Mouse (Mus musculus) midbrain, embryonic 13.5 days (tissue): ENCODE results near the gene Tfip11. TPM values are rescaled to one million over a fixed set of nuclear protein-coding genes. Genes with fewer than 3 reads are reported as not detected.

Experiments used
- ATAC-seq: fragments of 200-750 bp; cut with Nextera tagmentation; 2 replicates; pipeline ENCODE4 v1.8.0; 2017; ENCODE audit warnings: mild to moderate bottlenecking, moderate TSS enrichment, moderate library complexity
- H3K27ac ChIP-seq: fragments of 300-500 bp; sonication (generic); 2 replicates; pipeline ENCODE4 v1.5.1; 2015; ENCODE audit warnings: inconsistent platforms, mild to moderate bottlenecking, moderate library complexity
- H3K27me3 ChIP-seq: fragments of 300-500 bp; sonication (generic); 2 replicates; pipeline ENCODE4 v1.6.1; 2015; ENCODE audit warnings: mild to moderate bottlenecking, inconsistent platforms
- H3K36me3 ChIP-seq: fragments of 300-500 bp; sonication (generic); 2 replicates; pipeline ENCODE4 v1.6.1; 2015; ENCODE audit warnings: mild to moderate bottlenecking, inconsistent platforms
- H3K4me1 ChIP-seq: fragments of 300-500 bp; sonication (generic); replicated peaks from 2 replicates; pipeline ENCODE4 v1.6.1; 2015; ENCODE audit warnings: inconsistent platforms
- H3K4me2 ChIP-seq: fragments of 300-500 bp; sonication (generic); replicated peaks from 2 replicates; pipeline ENCODE4 v1.6.1; 2015; ENCODE audit warnings: moderate library complexity, mild to moderate bottlenecking, inconsistent platforms
- H3K4me3 ChIP-seq: fragments of 300-500 bp; sonication (generic); replicated peaks from 2 replicates; pipeline ENCODE4 v1.5.1; 2015; ENCODE audit warnings: mild to moderate bottlenecking, inconsistent platforms
- H3K9ac ChIP-seq: fragments of 300-500 bp; sonication (generic); replicated peaks from 2 replicates; pipeline ENCODE4 v1.6.1; 2015; ENCODE audit warnings: mild to moderate bottlenecking, inconsistent platforms
- H3K9me3 ChIP-seq: fragments of 300-500 bp; sonication (generic); 2 replicates; pipeline ENCODE4 v1.6.1; 2016; ENCODE audit warnings: mild to moderate bottlenecking, inconsistent platforms
- WGBS: fragments of 180-500 bp; shearing (Covaris S2); methylation state at CpG from one replicate; pipeline ENCODE4 v1.1.7; 2015; 5-methylcytosine and 5-hydroxymethylcytosine counted together
- polyA plus RNA-seq: library from polyadenylated mRNA; unstranded; fragments of >200 nt; fragmentation: Nextera tagmentation; extraction: Ambion mirVana; gene quantifications from 2 replicates; pipeline ENCODE4 v1.2.1, GENCODE M21; 2015

The Tfip11 gene
- polyA plus RNA-seq, 1 experiment from 2014 or later = 36.3 TPM

DNA sequence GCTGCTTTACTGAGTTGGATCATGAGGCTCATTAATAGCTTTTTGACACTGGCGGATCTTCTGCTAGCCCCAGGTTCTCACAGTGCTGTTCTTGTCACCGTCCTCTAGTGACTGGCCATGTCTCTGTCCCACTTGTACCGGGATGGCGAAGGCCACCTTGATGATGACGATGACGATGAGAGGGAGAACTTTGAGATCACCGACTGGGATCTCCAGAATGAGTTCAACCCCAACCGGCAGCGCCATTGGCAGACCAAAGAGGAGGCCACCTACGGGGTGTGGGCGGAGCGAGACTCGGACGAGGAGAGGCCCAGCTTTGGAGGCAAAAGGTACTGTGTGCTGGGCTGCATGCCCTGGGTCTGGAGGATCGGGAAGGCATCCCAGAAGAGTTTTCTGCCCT lies 1.7 kb downstream of the Tfip11 start:
- Histone ChIP-seq H3K4me3 (peak overlapping the region; percentile 97; the same call in 1 of the 2 replicates), H3K9ac (no peak overlapping the region), H3K9me3 (no peaks in the 10 kb centered on the region), H3K27ac (no peak overlapping the region), H3K4me1 (peaks cover 26% of the 10 kb centered on the region), H3K4me2 (no peak overlapping the region), H3K36me3 (peaks cover 54% of the 10 kb centered on the region), H3K27me3 (peaks cover 4% of the 10 kb centered on the region; the same call in 1 of the 2 replicates)
- 95% methylated on average over 15 of the region's 15 CpGs for WGBS
- ATAC-seq = no peak

DNA sequence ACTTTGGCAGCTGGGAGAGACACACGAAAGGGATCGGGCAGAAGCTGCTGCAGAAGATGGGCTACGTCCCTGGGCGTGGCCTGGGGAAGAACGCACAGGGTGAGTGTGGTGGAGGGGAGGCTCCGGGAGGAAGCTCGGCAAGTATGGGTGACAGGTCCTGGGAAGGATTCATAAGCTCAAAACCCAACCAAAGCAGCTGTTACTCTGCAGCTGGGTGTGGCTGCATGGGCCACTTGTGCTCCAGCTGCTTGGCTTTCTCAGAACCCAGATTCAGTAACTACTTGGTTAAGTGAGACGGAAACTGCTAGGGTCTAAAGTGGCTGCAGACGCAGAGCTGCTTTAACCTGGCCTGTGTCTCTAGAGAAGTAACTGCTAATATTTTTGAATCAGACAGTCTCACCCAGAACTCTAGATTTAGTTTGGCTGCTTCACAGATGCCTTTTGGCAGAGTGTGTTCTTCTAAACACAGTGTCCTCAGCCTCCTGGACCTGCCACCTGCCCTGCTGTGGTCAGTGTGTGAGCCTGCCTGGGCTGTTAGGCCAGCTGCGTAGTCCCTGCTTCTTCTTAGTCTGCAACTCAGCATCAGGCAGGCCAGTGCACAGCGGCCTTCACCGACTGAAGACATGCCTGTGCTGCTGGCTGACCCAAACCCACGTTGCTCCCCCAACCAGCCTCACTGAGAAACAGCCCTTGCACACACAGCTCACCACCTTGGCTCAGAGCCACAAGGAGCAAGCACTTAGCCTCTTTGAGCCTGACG lies 3.8 kb downstream of the Tfip11 start:
- 94% methylated on average over 14 of the region's 14 CpGs for WGBS
- no peaks in the 10 kb centered on the region for H3K9me3 ChIP-seq
- no peak overlapping the region for H3K4me3 ChIP-seq
- no peak overlapping the region for H3K27ac ChIP-seq
- H3K4me2 ChIP-seq = no peak overlapping the region
- no peak overlapping the region for H3K9ac ChIP-seq
- no peak for ATAC-seq
- H3K27me3 ChIP-seq = no peaks in the 10 kb centered on the region
- peaks cover 25% of the 10 kb centered on the region for H3K4me1 ChIP-seq
- H3K36me3 ChIP-seq = peaks cover 75% of the 10 kb centered on the region

DNA sequence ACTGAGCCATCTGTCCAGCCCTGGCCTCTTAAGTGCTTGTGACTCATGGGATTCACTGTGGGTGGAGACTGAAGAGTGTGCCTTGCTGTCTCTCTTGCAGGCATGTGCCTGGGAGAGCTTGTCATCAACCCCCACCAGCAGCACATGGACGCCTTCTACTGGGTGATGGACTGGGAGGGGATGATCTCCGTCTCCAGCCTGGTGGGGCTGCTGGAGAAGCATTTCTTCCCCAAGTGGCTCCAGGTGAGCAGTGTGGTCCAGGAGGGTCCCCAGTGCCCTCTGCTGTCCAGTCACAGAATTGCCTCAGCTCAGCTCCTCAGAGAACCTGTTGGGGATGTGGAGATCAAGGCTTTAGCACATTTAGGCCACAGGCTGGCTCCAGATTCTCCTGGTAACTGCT lies 9.3 kb downstream of the Tfip11 start:
- no peak overlapping the region for H3K4me3 ChIP-seq
- H3K36me3 ChIP-seq = peaks cover 95% of the 10 kb centered on the region
- no peaks in the 10 kb centered on the region for H3K9me3 ChIP-seq
- no peaks in the 10 kb centered on the region for H3K27me3 ChIP-seq
- no peak overlapping the region for H3K27ac ChIP-seq
- no peak overlapping the region for H3K9ac ChIP-seq
- no peak overlapping the region for H3K4me2 ChIP-seq
- WGBS = 28% methylated on average over 2 of the region's 2 CpGs
- ATAC-seq = peak; percentile 34
- no peaks in the 10 kb centered on the region for H3K4me1 ChIP-seq

DNA sequence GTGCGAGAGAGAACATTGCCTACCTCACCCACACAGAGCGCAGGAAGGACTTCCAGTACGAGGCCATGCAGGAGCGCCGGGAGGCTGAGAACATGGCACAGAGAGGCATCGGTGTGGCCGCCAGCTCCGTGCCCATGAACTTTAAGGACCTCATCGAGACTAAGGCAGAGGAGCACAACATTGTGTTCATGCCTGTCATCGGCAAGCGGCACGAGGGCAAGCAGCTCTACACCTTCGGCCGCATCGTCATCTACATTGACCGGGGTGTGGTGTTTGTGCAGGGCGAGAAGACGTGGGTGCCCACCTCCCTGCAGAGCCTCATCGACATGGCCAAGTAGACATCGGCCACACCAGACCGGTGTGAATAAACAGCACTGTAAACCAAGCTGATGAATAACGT lies 10.8 kb downstream of the Tfip11 start:
- peaks cover 80% of the 10 kb centered on the region for H3K36me3 ChIP-seq
- H3K4me3 ChIP-seq = no peak overlapping the region
- no peak overlapping the region for H3K9ac ChIP-seq
- WGBS = 94% methylated on average over 22 of the region's 22 CpGs
- no peak for ATAC-seq
- H3K27ac ChIP-seq = no peak overlapping the region
- H3K27me3 ChIP-seq = no peaks in the 10 kb centered on the region
- H3K9me3 ChIP-seq = no peaks in the 10 kb centered on the region
- no peak overlapping the region for H3K4me2 ChIP-seq
- H3K4me1 ChIP-seq = peaks cover 5% of the 10 kb centered on the region

DNA sequence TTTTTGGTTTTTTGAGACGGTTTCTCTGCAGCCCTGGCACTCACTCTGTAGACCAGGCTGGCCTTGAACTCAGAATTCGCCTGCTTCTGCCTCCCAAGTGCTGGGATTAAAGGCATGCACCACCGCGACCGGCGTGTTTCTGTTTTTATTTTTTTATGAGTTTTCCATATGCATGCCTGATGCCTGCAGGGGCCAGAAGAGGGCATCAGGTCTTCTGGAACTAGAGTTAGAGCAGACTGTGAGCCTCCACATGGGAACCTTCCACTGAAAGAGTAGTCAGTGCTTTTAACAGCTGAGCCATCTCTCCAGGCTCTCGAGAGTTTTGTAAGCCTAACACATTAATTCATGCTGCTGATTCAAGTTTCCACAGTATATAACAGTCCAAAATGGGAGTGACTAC lies 13.1 kb downstream of the Tfip11 start:
- Histone ChIP-seq H3K9ac (no peak overlapping the region), H3K9me3 (no peaks in the 10 kb centered on the region), H3K4me1 (peaks cover 21% of the 10 kb centered on the region), H3K36me3 (peaks cover 57% of the 10 kb centered on the region), H3K27ac (no peak overlapping the region), H3K4me2 (no peak overlapping the region), H3K4me3 (no peak overlapping the region), H3K27me3 (no peaks in the 10 kb centered on the region)
- ATAC-seq = no peak
- 63% methylated on average over 7 of the region's 7 CpGs for WGBS

DNA sequence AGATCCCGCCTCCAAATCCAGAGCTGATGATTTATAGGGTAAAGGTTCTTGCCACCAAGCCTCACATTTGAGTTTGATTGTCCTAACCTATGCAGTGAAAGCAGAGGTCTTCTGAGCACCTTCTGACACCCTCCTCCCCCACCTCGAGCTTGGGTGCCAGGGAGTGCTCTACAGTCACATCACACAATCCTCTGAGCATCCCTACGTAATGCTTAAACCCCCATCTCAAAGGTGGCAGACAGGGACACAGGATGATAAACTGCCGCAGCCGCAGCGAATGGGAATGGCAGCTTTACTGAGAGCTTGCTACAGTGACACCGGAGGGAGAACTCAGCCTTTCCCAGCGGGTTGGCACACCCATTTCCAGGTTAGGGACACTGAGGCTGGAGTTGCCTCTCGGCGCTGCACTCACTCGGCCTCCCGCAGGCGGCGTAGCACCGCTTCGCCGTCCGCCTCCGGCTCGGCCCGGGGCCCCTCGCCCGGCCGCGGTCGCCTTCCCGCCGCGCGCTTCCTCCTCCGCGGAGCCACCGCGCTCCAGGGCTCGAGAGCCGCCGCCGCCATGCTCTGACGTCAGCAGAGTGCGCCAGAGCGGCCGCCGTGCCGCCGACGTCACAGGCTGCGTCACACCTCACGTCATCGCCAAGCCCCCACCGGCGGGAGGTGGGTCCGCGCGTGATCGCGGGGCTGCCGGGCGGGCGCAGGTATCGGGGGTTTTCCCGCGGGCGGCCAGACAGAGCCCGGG lies 16.5 kb downstream of the Tfip11 start, which contains the start of the genes Srrd and Hps4:
Gene Srrd (minus strand): TSS at position 578 of the 742 bp plus-strand sequence.
Gene Hps4 (plus strand): TSS at position 621 of the 742 bp plus-strand sequence.
- peak within 1 kb of the TSS; percentile 84 for H3K4me2 ChIP-seq
- peak within 1 kb of the TSS; percentile 55 for H3K27ac ChIP-seq
- peaks cover 35% of the 10 kb centered on the region for H3K36me3 ChIP-seq
- WGBS = 2% methylated on average over 51 of the region's 64 CpGs
- peak; percentile 69 for ATAC-seq
- peak within 1 kb of the TSS; percentile 85 for H3K4me3 ChIP-seq
- H3K27me3 ChIP-seq = no peaks in the 10 kb centered on the region
- H3K4me1 ChIP-seq = peaks cover 43% of the 10 kb centered on the region
- no peaks in the 10 kb centered on the region for H3K9me3 ChIP-seq
- peak within 1 kb of the TSS; percentile 89 for H3K9ac ChIP-seq

DNA sequence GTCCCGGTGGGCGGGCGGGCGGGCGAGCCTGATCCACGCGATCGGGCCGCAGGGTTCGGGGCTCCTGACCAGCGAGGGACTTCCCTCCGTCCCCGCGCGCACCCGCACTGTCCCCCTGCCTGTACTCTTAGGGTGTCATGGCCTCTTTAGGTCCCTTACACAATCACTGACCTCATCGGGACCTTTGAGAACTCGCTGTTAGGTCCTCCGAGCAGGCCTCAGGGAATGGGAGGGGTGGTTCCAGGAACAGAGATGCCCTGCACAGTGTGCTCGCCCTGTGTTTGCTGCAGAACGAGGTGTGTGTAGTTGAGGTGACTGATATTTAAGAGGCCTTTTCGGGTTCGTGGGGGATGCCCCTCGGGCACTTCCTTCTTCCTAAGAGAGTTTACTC lies 17.0 kb downstream of the Tfip11 start:
- Histone ChIP-seq H3K36me3 (peaks cover 35% of the 10 kb centered on the region), H3K4me2 (peak overlapping the region; percentile 84), H3K9me3 (no peaks in the 10 kb centered on the region), H3K27ac (peak overlapping the region; percentile 55), H3K9ac (peak overlapping the region; percentile 89), H3K4me1 (peaks cover 43% of the 10 kb centered on the region), H3K4me3 (peak overlapping the region; percentile 85), H3K27me3 (no peaks in the 10 kb centered on the region)
- WGBS = under 1% methylated on average over 19 of the region's 24 CpGs
- ATAC-seq = peak; percentile 86

DNA sequence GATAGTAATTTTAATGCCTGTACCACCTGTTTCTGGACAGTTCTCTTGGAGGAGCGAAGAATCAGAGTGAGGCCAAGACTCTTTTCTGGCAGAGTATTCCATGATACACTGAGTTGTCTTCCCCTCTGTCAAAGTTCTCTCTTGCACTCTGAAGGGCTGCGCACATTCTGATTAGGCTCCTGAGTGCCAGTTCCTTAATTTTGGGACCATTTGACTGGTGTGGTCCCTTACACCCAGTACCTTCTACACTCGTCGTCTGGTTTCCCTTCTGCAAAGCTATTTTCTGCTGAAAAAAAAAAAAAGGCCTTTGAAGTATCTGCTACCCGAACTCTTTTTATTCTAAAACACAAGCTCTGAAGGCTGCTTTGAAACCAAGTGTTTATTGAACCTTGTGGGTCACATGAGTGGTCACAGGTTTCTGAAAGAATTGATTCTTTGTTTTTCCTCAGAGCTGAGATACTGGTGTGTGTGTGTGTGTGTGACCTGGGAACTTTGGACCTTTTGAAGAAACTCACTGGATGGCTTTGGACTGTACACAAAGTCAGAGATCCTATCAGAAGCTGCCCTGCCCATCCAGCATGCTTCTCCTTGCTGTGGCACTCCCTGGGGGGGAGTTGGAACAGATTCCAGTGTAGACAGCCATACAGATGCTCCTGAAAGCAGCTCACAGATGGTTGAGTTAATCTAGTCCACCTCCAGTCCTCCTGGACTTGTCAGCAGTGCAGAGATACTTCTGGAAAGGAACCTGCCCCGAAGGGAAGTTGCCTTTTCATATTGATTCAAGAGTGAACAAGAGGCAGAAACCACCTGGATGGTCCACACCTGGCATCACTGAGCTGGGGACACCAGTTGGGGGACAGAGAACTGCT lies 18.2 kb downstream of the Tfip11 start:
- ATAC-seq = no peak
- H3K27me3 ChIP-seq = no peaks in the 10 kb centered on the region
- H3K4me2 ChIP-seq = no peak overlapping the region
- H3K4me3 ChIP-seq = no peak overlapping the region
- WGBS = 81% methylated on average over 6 of the region's 6 CpGs
- no peak overlapping the region for H3K27ac ChIP-seq
- H3K4me1 ChIP-seq = peaks cover 43% of the 10 kb centered on the region
- peaks cover 36% of the 10 kb centered on the region for H3K36me3 ChIP-seq
- peak overlapping the region; percentile 36; the same call in 1 of the 2 replicates for H3K9ac ChIP-seq
- H3K9me3 ChIP-seq = no peaks in the 10 kb centered on the region

DNA sequence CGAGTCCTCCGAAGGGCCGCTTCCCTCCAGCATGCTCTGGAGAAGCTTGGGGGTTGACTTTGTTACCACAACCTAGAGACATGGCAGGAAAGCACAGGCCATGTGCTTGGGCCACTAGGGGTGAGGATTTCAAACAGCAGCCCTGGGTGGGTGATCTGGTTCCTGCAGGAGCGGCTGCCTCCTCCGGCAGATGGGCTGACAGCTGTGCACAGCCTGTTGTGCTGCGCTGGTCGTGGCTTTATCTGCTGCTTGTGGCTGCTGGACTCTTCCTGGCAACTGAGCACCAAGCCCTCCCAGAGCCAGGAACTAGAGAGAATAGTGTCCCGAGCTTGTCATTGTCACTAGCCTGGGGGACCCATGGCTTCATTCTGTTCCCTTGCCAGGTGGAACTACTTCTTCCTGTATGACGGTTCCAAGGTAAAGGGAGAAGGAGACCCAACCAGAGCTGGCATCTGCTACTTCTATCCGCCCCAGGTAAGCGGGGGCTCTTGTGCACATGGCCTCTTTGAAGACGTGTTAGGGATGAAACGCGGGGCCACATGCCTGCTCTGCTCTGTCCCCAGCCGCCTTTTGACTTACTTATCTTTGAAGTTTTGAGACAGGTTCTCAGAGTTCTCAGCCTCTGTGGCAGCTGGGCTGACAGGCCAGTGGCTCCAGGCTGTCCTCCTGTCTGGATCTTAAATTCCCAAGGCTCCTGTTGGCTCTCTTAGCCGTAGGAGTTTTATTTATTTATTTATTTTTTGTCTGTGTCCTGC lies 20.2 kb downstream of the Tfip11 start:
- Histone ChIP-seq H3K4me2 (no peak overlapping the region; the same call in 1 of the 2 replicates), H3K4me1 (peaks cover 43% of the 10 kb centered on the region), H3K36me3 (peaks cover 47% of the 10 kb centered on the region), H3K27me3 (no peaks in the 10 kb centered on the region), H3K9ac (peak overlapping the region; percentile 51), H3K27ac (no peak overlapping the region), H3K4me3 (no peak overlapping the region), H3K9me3 (no peaks in the 10 kb centered on the region)
- WGBS = 89% methylated on average over 16 of the region's 16 CpGs
- ATAC-seq = no peak

DNA sequence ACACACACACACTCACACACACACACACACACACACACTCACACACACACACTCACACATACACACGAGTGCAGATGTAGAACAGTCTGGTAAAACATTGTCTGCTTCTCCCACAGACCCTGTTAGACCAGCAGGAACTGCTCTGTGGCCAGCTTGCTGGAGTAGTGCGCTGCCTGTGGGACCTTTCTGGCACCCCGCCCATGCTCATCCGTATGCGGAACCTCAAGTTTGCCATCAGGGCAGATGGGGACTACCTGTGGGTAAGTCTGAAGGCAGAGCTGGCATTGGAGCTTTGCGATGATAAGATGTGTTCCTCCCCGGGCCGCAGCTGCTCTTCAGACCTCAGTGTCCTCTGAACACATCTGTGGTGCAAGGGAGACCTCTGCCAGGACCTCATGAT lies 23.0 kb downstream of the Tfip11 start:
- WGBS = 95% methylated on average over 8 of the region's 8 CpGs
- no peak overlapping the region for H3K27ac ChIP-seq
- no peak for ATAC-seq
- H3K36me3 ChIP-seq = peaks cover 71% of the 10 kb centered on the region
- H3K4me1 ChIP-seq = peaks cover 22% of the 10 kb centered on the region
- no peak overlapping the region for H3K4me2 ChIP-seq
- H3K9ac ChIP-seq = no peak overlapping the region
- no peak overlapping the region for H3K4me3 ChIP-seq
- H3K9me3 ChIP-seq = no peaks in the 10 kb centered on the region
- H3K27me3 ChIP-seq = no peaks in the 10 kb centered on the region

DNA sequence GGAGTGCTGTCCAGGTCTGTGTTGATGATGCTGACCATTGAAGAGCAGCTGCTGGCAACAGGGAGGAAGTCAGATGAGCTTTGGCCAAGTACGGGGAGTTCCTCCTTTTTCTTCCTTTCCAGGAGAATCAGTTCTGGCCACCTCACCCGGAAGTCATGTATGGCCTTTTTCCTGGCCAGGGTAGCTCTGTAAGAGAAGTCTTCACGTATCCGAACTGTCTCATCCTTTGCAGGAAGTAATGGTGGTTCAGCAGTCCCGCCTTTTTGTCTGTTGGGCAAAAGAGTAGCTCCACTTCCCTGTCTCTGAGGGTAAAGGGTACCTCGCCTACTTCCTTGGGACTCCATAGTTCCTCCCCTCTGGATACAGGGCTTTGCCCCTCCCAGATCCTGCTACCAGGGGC lies 29.3 kb downstream of the Tfip11 start:
- Histone ChIP-seq H3K27me3 (no peaks in the 10 kb centered on the region), H3K36me3 (peaks cover 80% of the 10 kb centered on the region), H3K9ac (no peak overlapping the region), H3K9me3 (no peaks in the 10 kb centered on the region), H3K4me3 (no peak overlapping the region), H3K4me2 (no peak overlapping the region), H3K27ac (no peak overlapping the region), H3K4me1 (no peaks in the 10 kb centered on the region)
- 88% methylated on average over 6 of the region's 6 CpGs for WGBS
- no peak for ATAC-seq
